Mouse (Mus musculus) CD4-positive, CD25-positive, alpha-beta regulatory T cell, adult 4 months (primary cell): Measurements from ENCODE around the gene Tcf19. TPM values are rescaled to one million over a fixed set of nuclear protein-coding genes. Genes with fewer than 3 reads are reported as not detected.
A peak's percentile ranks its signal among the peaks of the same experiment; 100 is the strongest.

Source experiments
- ATAC-seq: one replicate; pipeline ENCODE4 v1.8.0; 2017
- polyA plus RNA-seq, 2 experiments: library from polyadenylated mRNA; unstranded; fragments of 100-300 nt; shearing (Covaris generic); gene quantifications; one replicate each; pipeline ENCODE4 v1.2.1; 2017

The Tcf19 gene
- 10 to 100 TPM; 17.1 to 22.0 TPM for polyA plus RNA-seq

- ATAC-seq: peak; percentile 93
Observed at GRCm38 (mm10) chr17:35516652-35517500, at the start of gene Tcf19, which contains the start of gene Cchcr1. Gene Tcf19, minus strand, starts transcription at chr17:35516824. Gene Cchcr1, plus strand, starts transcription at chr17:35517100.

GRCm38 (mm10) chr17:35558216-35558615 is 41.6 kb upstream of the Tcf19 start:
- no peak for ATAC-seq

GRCm38 (mm10) chr17:35557351-35557750 is 40.7 kb upstream of the Tcf19 start:
- no peak for ATAC-seq

GRCm38 (mm10) chr17:35556812-35557211 is 40.2 kb upstream of the Tcf19 start:
- ATAC-seq: no peak

- ATAC-seq: no peak
Observed at GRCm38 (mm10) chr17:35556186-35556765, 39.7 kb upstream of the Tcf19 start.

- no peak for ATAC-seq
Observed at GRCm38 (mm10) chr17:35554761-35555397, 38.3 kb upstream of the Tcf19 start.

GRCm38 (mm10) chr17:35554321-35554720 is 37.7 kb upstream of the Tcf19 start:
- ATAC-seq: no peak

GRCm38 (mm10) chr17:35551881-35552414 is 35.3 kb upstream of the Tcf19 start, which contains the start of gene Cdsn:
Gene Cdsn, plus strand, starts transcription at chr17:35552128.
- no peak for ATAC-seq

GRCm38 (mm10) chr17:35550871-35551270 is 34.2 kb upstream of the Tcf19 start:
- ATAC-seq: no peak

- ATAC-seq: no peak
Observed at GRCm38 (mm10) chr17:35550143-35550494, 33.5 kb upstream of the Tcf19 start.

- no peak for ATAC-seq
Observed at GRCm38 (mm10) chr17:35549437-35550142, 33.0 kb upstream of the Tcf19 start.

- no peak for ATAC-seq
Observed at GRCm38 (mm10) chr17:35548636-35549035, 32.0 kb upstream of the Tcf19 start.

GRCm38 (mm10) chr17:35547465-35547864 is 30.8 kb upstream of the Tcf19 start:
- no peak for ATAC-seq

GRCm38 (mm10) chr17:35544680-35545079 is 28.1 kb upstream of the Tcf19 start:
- ATAC-seq: no peak

- ATAC-seq: no peak
Observed at GRCm38 (mm10) chr17:35544001-35544400, 27.4 kb upstream of the Tcf19 start.

GRCm38 (mm10) chr17:35543412-35543861 is 26.8 kb upstream of the Tcf19 start:
- ATAC-seq: no peak

GRCm38 (mm10) chr17:35542761-35543411 is 26.3 kb upstream of the Tcf19 start:
- no peak for ATAC-seq

- no peak for ATAC-seq
Observed at GRCm38 (mm10) chr17:35539540-35539939, 22.9 kb upstream of the Tcf19 start.

- no peak for ATAC-seq
Observed at GRCm38 (mm10) chr17:35538476-35538875, 21.9 kb upstream of the Tcf19 start.

GRCm38 (mm10) chr17:35537421-35537820 is 20.8 kb upstream of the Tcf19 start:
- no peak for ATAC-seq

GRCm38 (mm10) chr17:35534343-35534742 is 17.7 kb upstream of the Tcf19 start:
- peak; percentile 63 for ATAC-seq

- no peak for ATAC-seq
Observed at GRCm38 (mm10) chr17:35532901-35533300, 16.3 kb upstream of the Tcf19 start, which contains the start of gene Psors1c2. Gene Psors1c2, plus strand, starts transcription at chr17:35533201.
